Mouse (Mus musculus): ENCODE data around the gene Cfl2.
A peak's percentile ranks its signal among the peaks of the same experiment; 100 is the strongest.
"Not testable (repeated sequence)": the region's sequence is repeated elsewhere in the genome, so short reads cannot be mapped to it uniquely, and the experiment has no call there.

Gene Cfl2

GRCm38 (mm10) chr12:54862606-54863535 lies at the start of gene Cfl2:
Cfl2 (minus strand) TSS chr12:54862877.
- no peak for DNase-seq (ENCODE audit: low read depth)

- no peak for DNase-seq (ENCODE audit: low read depth)
These were observed 47.7 kb upstream of the Cfl2 start for GRCm38 (mm10) chr12:54910387-54910786.

GRCm38 (mm10) chr12:54892559-54892958 lies 29.9 kb upstream of the Cfl2 start:
- DNase-seq (ENCODE audit: low read depth): not testable (repeated sequence)

- DNase-seq (ENCODE audit: low read depth): no peak
These were observed 27.7 kb upstream of the Cfl2 start for GRCm38 (mm10) chr12:54890426-54890825.

GRCm38 (mm10) chr12:54887580-54888127 lies 25.0 kb upstream of the Cfl2 start:
- no peak for DNase-seq (ENCODE audit: low read depth)

GRCm38 (mm10) chr12:54879630-54880029 lies 17.0 kb upstream of the Cfl2 start:
- peak; percentile 51 for DNase-seq (ENCODE audit: low read depth)

GRCm38 (mm10) chr12:54879211-54879610 lies 16.5 kb upstream of the Cfl2 start:
- DNase-seq (ENCODE audit: low read depth): no peak

- DNase-seq (ENCODE audit: low read depth): no peak
These were observed 15.2 kb upstream of the Cfl2 start for GRCm38 (mm10) chr12:54877875-54878274.

GRCm38 (mm10) chr12:54876879-54877278 lies 14.2 kb upstream of the Cfl2 start:
- DNase-seq (ENCODE audit: low read depth): no peak

GRCm38 (mm10) chr12:54874711-54875110 lies 12.0 kb upstream of the Cfl2 start:
- DNase-seq (ENCODE audit: low read depth): peak; percentile 82

- no peak for DNase-seq (ENCODE audit: low read depth)
These were observed 579 bp downstream of the Cfl2 start for GRCm38 (mm10) chr12:54861991-54862605.

- no peak for DNase-seq (ENCODE audit: low read depth)
These were observed 3.1 kb downstream of the Cfl2 start for GRCm38 (mm10) chr12:54859531-54859930.

- no peak for DNase-seq (ENCODE audit: low read depth)
These were observed 12.1 kb downstream of the Cfl2 start for GRCm38 (mm10) chr12:54850551-54850950.

GRCm38 (mm10) chr12:54844415-54844814 lies 18.3 kb downstream of the Cfl2 start:
- no peak for DNase-seq (ENCODE audit: low read depth)

GRCm38 (mm10) chr12:54841576-54841975 lies 21.1 kb downstream of the Cfl2 start:
- DNase-seq (ENCODE audit: low read depth): no peak

GRCm38 (mm10) chr12:54839815-54840214 lies 22.9 kb downstream of the Cfl2 start:
- DNase-seq (ENCODE audit: low read depth): no peak

GRCm38 (mm10) chr12:54838931-54839330 lies 23.7 kb downstream of the Cfl2 start:
- no peak for DNase-seq (ENCODE audit: low read depth)

GRCm38 (mm10) chr12:54835608-54836570 lies 26.8 kb downstream of the Cfl2 start:
- DNase-seq (ENCODE audit: low read depth): no peak

- peak; percentile 81 for DNase-seq (ENCODE audit: low read depth)
These were observed 27.7 kb downstream of the Cfl2 start for GRCm38 (mm10) chr12:54834925-54835447.

GRCm38 (mm10) chr12:54833856-54834399 lies 28.7 kb downstream of the Cfl2 start:
- DNase-seq (ENCODE audit: low read depth): no peak

GRCm38 (mm10) chr12:54831927-54832326 lies 30.8 kb downstream of the Cfl2 start:
- DNase-seq (ENCODE audit: low read depth): not testable (repeated sequence)

Measured in fibroblast of lung, adult 2 months (primary cell).